Mouse (Mus musculus): ENCODE results near the gene C1qtnf1.

Gene C1qtnf1

GRCm38 (mm10) chr11:118473842-118474500 is 46.0 kb downstream of the C1qtnf1 start:
- DNase-seq (ENCODE audit: low spot score) = no peak

GRCm38 (mm10) chr11:118475496-118476083 is 47.6 kb downstream of the C1qtnf1 start:
- DNase-seq (ENCODE audit: low spot score) = no peak

- DNase-seq (ENCODE audit: low spot score) = peak; percentile 91
Observed at GRCm38 (mm10) chr11:118476396-118477373, 48.7 kb downstream of the C1qtnf1 start, which contains the start of gene Engase. Gene Engase, plus strand, starts transcription at chr11:118476829.

- no peak for DNase-seq (ENCODE audit: low spot score)
Observed at GRCm38 (mm10) chr11:118479776-118480175, 51.8 kb downstream of the C1qtnf1 start.

GRCm38 (mm10) chr11:118481231-118481630 is 53.2 kb downstream of the C1qtnf1 start:
- DNase-seq (ENCODE audit: low spot score) = no peak

GRCm38 (mm10) chr11:118481751-118482150 is 53.7 kb downstream of the C1qtnf1 start:
- DNase-seq (ENCODE audit: low spot score) = no peak

- no peak for DNase-seq (ENCODE audit: low spot score)
Observed at GRCm38 (mm10) chr11:118484169-118484568, 56.2 kb downstream of the C1qtnf1 start.

- no peak for DNase-seq (ENCODE audit: low spot score)
Observed at GRCm38 (mm10) chr11:118485338-118485737, 57.3 kb downstream of the C1qtnf1 start.

- no peak for DNase-seq (ENCODE audit: low spot score)
Observed at GRCm38 (mm10) chr11:118485780-118486179, 57.8 kb downstream of the C1qtnf1 start.

GRCm38 (mm10) chr11:118486281-118486680 is 58.3 kb downstream of the C1qtnf1 start:
- no peak for DNase-seq (ENCODE audit: low spot score)

GRCm38 (mm10) chr11:118486881-118487772 is 59.1 kb downstream of the C1qtnf1 start:
- no peak for DNase-seq (ENCODE audit: low spot score)

GRCm38 (mm10) chr11:118488191-118488906 is 60.3 kb downstream of the C1qtnf1 start:
- no peak for DNase-seq (ENCODE audit: low spot score)

GRCm38 (mm10) chr11:118488907-118489270 is 60.9 kb downstream of the C1qtnf1 start:
- DNase-seq (ENCODE audit: low spot score) = no peak

GRCm38 (mm10) chr11:118490566-118491218 is 62.7 kb downstream of the C1qtnf1 start:
- DNase-seq (ENCODE audit: low spot score) = peak; percentile 55

- DNase-seq (ENCODE audit: low spot score) = no peak
Observed at GRCm38 (mm10) chr11:118491230-118491629, 63.2 kb downstream of the C1qtnf1 start.

- DNase-seq (ENCODE audit: low spot score) = no peak
Observed at GRCm38 (mm10) chr11:118493458-118493857, 65.5 kb downstream of the C1qtnf1 start.

GRCm38 (mm10) chr11:118494001-118494737 is 66.2 kb downstream of the C1qtnf1 start:
- DNase-seq (ENCODE audit: low spot score) = no peak

GRCm38 (mm10) chr11:118495065-118495464 is 67.1 kb downstream of the C1qtnf1 start:
- no peak for DNase-seq (ENCODE audit: low spot score)

GRCm38 (mm10) chr11:118496066-118496689 is 68.2 kb downstream of the C1qtnf1 start:
- no peak for DNase-seq (ENCODE audit: low spot score)
